Mouse (Mus musculus): ENCODE measurements around the gene Ctnna3.
"Not testable (repeated sequence)": the region's sequence is repeated elsewhere in the genome, so short reads cannot be mapped to it uniquely, and the experiment has no call there.

Gene Ctnna3

GRCm38 (mm10) chr10:63424475-63424814 is 5.5 kb upstream of the Ctnna3 start:
- DNase-seq (ENCODE audit: low spot score) = no peak

DNA sequence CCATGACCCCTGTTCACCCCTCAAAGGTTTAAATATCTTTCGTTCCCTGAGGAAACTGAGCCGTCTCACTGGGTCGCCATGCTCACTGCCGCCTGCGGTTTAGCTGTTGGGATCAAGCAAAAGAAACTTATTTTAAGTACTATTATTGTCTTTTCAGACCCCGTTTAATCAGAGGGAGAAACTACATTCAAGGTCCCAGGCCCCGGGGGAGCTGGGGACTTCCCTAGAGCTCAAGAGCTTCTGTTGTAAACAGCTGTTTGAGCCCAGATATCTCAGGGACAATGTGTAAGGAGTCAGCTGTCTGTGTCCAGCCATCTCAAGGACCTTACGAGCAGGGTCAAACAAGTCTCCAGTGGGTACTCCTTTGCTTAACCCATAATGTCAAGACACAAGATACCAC is 2.8 kb upstream of the Ctnna3 start:
- DNase-seq (ENCODE audit: low spot score) = no peak

- peak; percentile 29 for DNase-seq (ENCODE audit: low spot score)
Measured at GRCm38 (mm10) chr10:63428243-63429022, 1.5 kb upstream of the Ctnna3 start.

DNA sequence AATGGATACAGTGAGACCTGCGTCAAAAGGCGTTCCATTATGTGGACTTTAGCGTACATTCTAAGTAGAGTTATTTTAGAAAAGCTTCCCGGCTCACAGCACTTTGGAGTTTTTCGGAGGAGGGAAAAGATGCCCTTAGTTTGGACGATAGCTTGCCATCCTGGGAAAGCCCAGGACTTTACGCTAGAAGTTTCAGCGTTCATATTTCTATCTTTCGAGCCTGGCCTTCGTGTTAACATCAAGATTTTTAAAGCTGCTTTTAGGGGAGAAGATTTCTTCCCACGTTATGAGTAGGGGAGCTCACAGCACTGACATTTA is 916 bp upstream of the Ctnna3 start:
- DNase-seq (ENCODE audit: low spot score) = no peak

- peak; percentile 98 for DNase-seq (ENCODE audit: low spot score)
Measured at GRCm38 (mm10) chr10:63429380-63429779, 518 bp upstream of the Ctnna3 start.

DNA sequence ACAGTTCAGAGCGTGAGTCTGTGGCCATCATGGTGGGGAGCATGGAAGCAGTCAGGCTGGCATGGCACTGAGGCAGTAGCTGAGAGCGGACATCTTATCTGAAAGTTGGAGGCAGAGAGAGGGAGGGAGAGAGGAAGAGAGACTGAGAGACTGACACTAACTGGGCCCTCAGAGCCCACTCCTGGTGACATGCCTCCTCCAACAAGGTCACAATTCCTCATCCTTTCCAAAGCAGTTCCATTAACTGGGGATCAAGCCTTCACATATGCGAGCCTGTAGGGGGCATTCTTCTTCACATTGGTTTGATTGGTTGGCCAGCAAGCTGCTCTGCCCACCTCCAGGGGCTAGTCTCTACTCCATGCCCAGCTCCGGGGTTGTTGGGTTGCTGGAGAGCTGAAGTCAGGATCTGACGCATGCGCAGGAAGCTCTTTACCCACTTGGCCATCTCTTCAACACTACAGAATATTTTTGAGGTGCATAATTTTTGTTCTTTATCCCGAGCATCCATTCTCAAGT is 1.4 kb downstream of the Ctnna3 start:
- no peak for DNase-seq (ENCODE audit: low spot score)

GRCm38 (mm10) chr10:63432099-63432498 is 2.2 kb downstream of the Ctnna3 start:
- no peak for DNase-seq (ENCODE audit: low spot score)

- no peak for DNase-seq (ENCODE audit: low spot score)
Measured at GRCm38 (mm10) chr10:63432887-63433286, 3.0 kb downstream of the Ctnna3 start.

GRCm38 (mm10) chr10:63438736-63439262 is 8.9 kb downstream of the Ctnna3 start:
- DNase-seq (ENCODE audit: low spot score) = no peak

DNA sequence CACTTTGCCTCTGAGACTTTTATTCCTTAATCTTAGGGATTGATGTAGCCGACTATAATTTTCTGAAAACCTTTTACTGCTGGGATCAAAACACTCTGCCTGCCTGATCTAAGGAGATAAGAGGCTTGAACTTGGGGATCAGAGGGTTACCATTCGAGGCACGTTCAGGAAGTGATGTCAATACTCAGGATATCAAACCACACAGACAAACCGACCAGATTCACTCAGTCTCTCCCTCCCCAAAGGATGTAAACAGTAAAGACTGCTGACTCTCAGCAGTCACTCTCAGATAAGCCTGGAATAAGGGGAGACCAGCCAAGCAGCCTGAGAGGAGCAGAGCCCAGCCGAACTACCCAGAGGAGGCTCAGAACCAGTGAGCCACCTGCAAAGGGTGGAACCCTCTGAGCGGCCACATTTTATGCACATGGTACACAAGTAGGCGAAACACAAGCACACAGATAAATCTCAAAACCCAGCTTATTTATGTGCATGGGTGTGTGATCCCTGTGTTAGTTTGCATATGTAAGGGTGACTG is 9.9 kb downstream of the Ctnna3 start:
- DNase-seq (ENCODE audit: low spot score) = no peak

DNA sequence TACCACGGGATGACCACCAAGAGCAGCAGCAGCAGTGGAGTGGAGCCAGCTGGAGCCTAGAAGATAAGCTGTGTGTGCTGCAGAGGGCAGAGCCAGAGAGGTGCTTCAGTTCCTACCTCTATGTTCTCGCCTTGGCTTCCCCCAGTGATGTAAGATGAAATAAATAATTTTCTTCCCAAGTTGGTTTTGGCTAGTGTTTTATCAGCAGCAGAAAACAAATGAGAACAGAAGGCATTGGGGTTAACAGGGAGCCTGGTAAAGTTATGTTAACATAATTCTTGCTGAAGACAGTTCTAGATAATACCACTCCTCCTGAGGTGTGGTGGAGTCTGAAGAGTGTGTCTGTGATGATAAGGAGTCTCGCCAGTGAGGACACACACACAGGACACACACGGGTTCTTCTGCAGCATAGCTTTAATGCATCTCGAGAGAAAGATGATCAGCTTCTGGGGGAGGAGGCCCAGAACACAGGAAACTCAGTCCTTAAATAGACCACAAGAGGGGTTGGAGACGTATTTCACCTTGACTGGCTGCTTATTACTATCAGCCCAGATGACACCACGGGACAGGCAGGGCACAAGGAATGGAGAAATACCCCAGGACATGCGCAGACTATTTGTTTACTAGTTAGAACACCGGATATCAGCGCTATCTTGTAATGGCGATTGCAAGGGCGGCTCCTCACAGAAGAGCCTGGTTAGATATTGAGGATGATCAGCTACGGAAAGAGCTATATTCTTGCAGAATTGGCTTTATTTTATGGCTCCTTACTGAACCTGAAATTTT is 14.9 kb downstream of the Ctnna3 start:
- DNase-seq (ENCODE audit: low spot score) = not testable (repeated sequence)

- no peak for DNase-seq (ENCODE audit: low spot score)
Measured at GRCm38 (mm10) chr10:63453926-63454325, 24.0 kb downstream of the Ctnna3 start.

DNA sequence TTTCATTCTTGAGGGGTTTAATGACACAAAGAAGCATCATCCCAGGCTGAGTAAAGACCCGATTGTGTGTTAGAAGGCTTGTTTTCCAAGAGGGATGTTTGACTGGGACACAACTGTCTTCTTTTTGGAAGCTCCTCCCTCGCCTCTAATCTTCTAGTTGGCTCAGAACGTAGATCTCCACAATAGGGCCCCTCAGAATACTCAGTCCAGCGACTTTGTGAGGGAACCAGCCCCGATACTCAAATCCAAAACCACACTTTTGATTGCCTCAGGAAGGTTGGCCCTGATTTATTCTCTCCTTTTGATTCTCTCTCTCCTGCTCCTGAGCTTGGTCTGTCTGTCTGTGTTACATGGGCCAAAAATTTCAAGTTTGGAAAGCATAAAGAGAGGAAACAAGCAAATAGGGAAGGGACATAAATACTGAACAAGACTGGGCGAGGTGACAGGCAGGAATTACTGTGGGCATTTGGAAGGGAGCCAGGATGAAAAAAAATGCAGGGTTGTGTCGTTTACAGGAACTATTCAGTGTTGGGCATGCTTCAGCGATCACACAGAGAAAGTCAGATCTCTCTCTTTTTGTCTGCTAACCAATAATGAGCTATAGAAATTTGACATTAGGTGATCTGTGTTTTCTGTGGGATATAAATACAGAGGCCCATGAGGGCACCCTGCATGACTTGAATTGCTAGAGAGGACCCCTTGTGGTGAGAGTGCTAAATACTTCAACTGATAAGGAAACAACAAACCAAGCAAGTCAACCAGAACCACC is 25.4 kb downstream of the Ctnna3 start:
- DNase-seq (ENCODE audit: low spot score) = no peak

DNA sequence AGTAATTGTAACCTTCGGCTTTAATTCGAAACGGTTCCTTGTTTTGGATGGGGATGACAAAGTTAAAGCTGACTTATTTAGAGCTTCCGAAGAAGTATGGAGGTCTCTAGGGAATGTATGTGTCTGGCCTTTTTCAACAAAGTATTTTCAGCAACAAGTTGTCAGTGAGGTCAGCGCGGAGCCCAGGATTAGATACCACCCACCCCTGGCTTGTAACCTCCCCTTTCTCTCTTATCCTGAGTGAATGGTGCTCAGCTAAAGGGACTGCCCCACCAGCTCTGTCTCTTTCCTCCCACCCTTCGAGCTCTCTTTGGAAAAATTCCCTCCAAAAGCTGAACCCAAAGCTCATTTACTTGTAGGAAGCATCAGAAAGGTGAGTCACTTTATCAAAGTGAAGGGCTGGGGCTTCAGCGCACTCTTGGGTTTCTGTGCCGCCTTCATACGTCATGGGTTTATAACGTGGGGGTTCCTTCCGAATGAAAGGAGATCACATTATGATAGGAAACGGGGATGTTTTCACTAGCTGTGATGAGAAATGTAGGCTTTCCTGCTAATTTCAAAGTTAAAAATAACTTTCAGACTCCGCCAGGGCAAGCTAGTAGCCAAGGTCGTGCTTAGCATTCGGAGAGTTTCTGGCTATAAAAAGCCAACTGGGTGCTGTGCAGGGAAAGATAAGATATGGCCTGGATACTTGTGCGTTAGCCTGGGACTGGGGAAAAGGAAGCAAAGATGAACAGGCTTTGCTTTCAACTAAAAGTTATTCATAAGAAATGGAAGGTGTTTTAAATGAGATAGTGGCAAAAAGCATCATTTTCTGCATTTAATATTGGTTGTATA is 27.6 kb downstream of the Ctnna3 start:
- no peak for DNase-seq (ENCODE audit: low spot score)

DNA sequence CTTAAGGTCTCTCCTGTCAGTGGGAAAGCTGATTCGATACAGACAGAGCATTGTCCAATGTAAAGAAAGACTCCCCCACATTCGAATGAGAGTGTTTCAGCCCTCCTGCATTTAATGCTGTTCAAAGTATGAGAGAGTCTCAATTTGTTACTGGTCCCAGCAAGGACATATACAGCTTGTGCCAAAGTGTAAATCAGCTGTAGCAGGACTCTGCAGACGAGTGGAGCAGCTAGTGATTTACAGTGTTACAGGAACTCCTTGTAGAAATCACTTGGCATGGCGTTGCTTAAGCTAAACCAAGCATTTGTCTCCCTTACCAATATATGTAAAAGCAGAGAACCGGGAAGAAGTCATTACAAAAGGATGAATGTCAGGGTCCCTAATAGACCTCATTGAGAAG is 31.0 kb downstream of the Ctnna3 start:
- no peak for DNase-seq (ENCODE audit: low spot score)

GRCm38 (mm10) chr10:63472473-63472872 is 42.6 kb downstream of the Ctnna3 start:
- DNase-seq (ENCODE audit: low spot score) = no peak

- DNase-seq (ENCODE audit: low spot score) = no peak
Measured at GRCm38 (mm10) chr10:63476167-63476647, 46.3 kb downstream of the Ctnna3 start.

- no peak for DNase-seq (ENCODE audit: low spot score)
Measured at GRCm38 (mm10) chr10:63478946-63479345, 49.0 kb downstream of the Ctnna3 start.

- DNase-seq (ENCODE audit: low spot score) = no peak
Measured at GRCm38 (mm10) chr10:63480066-63480465, 50.2 kb downstream of the Ctnna3 start.

- DNase-seq (ENCODE audit: low spot score) = no peak
Measured at GRCm38 (mm10) chr10:63488346-63488745, 58.4 kb downstream of the Ctnna3 start.

GRCm38 (mm10) chr10:63523956-63524355 is 94.1 kb downstream of the Ctnna3 start:
- DNase-seq (ENCODE audit: low spot score) = no peak
